Mouse (Mus musculus) hindbrain, embryonic 14.5 days (tissue): ENCODE measurements around the gene Arhgap44. TPM values are rescaled to one million over a fixed set of nuclear protein-coding genes. Genes with fewer than 3 reads are reported as not detected.

Experiments used
- ATAC-seq: fragments of 200-750 bp; cut with Nextera tagmentation; 2 replicates; pipeline ENCODE4 v1.8.0; 2017; ENCODE audit warnings: moderate number of reproducible peaks, mild to moderate bottlenecking, moderate TSS enrichment, moderate library complexity; ENCODE audit not compliant: low FRiP score
- DNase-seq: peaks from one replicate; pipeline ENCODE4 v3.0.0-alpha.2; 2015; ENCODE audit warnings: low spot score
- H3K27ac ChIP-seq: fragments of 300-500 bp; sonication (generic); 2 replicates; pipeline ENCODE4 v1.5.1; 2014; ENCODE audit warnings: mild to moderate bottlenecking, moderate library complexity
- H3K27me3 ChIP-seq: fragments of 300-500 bp; sonication (generic); 2 replicates; pipeline ENCODE4 v1.6.1; 2014; ENCODE audit warnings: mild to moderate bottlenecking, low read length, mixed read lengths; ENCODE audit not compliant: control insufficient read depth, insufficient read depth
- H3K36me3 ChIP-seq: fragments of 300-500 bp; sonication (generic); replicated peaks from 2 replicates; pipeline ENCODE4 v1.6.1; 2014; ENCODE audit not compliant: control insufficient read depth, insufficient read depth
- H3K4me1 ChIP-seq: fragments of 300-500 bp; sonication (generic); replicated peaks from 2 replicates; pipeline ENCODE4 v1.6.1; 2014; ENCODE audit warnings: antibody characterized with exemption, low read length, mixed read lengths; ENCODE audit not compliant: control insufficient read depth, insufficient read depth
- H3K4me2 ChIP-seq: fragments of 300-500 bp; sonication (generic); replicated peaks from 2 replicates; pipeline ENCODE4 v1.6.1; 2014; ENCODE audit warnings: mild to moderate bottlenecking, moderate library complexity
- H3K4me3 ChIP-seq: fragments of 300-500 bp; sonication (generic); replicated peaks from 2 replicates; pipeline ENCODE4 v1.5.1; 2014; ENCODE audit warnings: mild to moderate bottlenecking, low read length
- H3K9ac ChIP-seq: fragments of 300-500 bp; sonication (generic); 2 replicates; pipeline ENCODE4 v1.6.1; 2014
- H3K9me3 ChIP-seq: fragments of 300-500 bp; sonication (generic); 2 replicates; pipeline ENCODE4 v1.6.1; 2016; ENCODE audit warnings: low read length; ENCODE audit not compliant: control insufficient read depth
- WGBS: fragments of 180-500 bp; shearing (Covaris S2); extraction: QIAGEN DNeasy Blood & Tissue Kit; methylation state at CpG from one replicate; pipeline ENCODE4 v1.1.7; 2014; 5-methylcytosine and 5-hydroxymethylcytosine counted together
- polyA plus RNA-seq: library from polyadenylated mRNA; unstranded; fragments of >200 nt; fragmentation: Nextera tagmentation; extraction: Ambion mirVana; gene quantifications from 2 replicates; pipeline ENCODE4 v1.2.1, GENCODE M21; 2014

Arhgap44 gene
- polyA plus RNA-seq, 1 experiment from 2014 or later: 17.7 TPM

- H3K4me1 ChIP-seq: no peaks in the 10 kb centered on the region
- no peak overlapping the region for H3K27ac ChIP-seq
- ATAC-seq: no peak
- no peak overlapping the region for H3K4me2 ChIP-seq
- H3K9me3 ChIP-seq: no peaks in the 10 kb centered on the region
- no peaks in the 10 kb centered on the region for H3K36me3 ChIP-seq
- H3K4me3 ChIP-seq: no peak overlapping the region
- 90% methylated on average over 7 of the region's 7 CpGs for WGBS
- H3K9ac ChIP-seq: no peak overlapping the region
- H3K27me3 ChIP-seq: no peaks in the 10 kb centered on the region
- DNase-seq: no peak
Measured at GRCm38 (mm10) chr11:65148441-65148840, 14.3 kb downstream of the Arhgap44 start.

- Histone ChIP-seq H3K4me3 (no peak overlapping the region), H3K9me3 (no peaks in the 10 kb centered on the region), H3K4me2 (no peak overlapping the region), H3K9ac (no peak overlapping the region), H3K27ac (no peak overlapping the region), H3K27me3 (no peaks in the 10 kb centered on the region), H3K4me1 (no peaks in the 10 kb centered on the region), H3K36me3 (no peaks in the 10 kb centered on the region)
- no peak for ATAC-seq
- WGBS: 79% methylated on average over 4 of the region's 4 CpGs
- DNase-seq: no peak
Measured at GRCm38 (mm10) chr11:65142838-65143417, 19.8 kb downstream of the Arhgap44 start.

DNA sequence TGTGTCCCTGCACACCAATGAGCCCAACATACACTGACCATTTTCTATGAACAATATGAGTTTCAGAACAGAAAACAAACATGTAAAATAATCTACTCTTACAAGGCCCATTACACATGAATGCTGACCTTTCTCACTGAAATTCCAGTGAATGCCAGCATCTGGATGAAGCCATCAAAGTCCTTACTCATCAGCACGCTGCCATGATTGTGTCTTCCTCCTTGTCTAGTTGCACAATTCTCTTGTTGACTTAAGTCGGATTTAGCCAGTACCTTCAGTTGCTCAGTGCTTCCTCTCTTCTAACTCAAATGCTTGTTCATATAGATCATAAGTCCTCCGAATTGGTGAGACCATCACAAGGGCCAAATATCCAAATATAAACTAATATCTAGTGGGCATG, 23.7 kb downstream of the Arhgap44 start:
- H3K27ac ChIP-seq: no peak overlapping the region
- ATAC-seq (no peak), DNase-seq (no peak)
- no peak overlapping the region for H3K9ac ChIP-seq
- no peak overlapping the region for H3K4me2 ChIP-seq
- H3K9me3 ChIP-seq: no peaks in the 10 kb centered on the region
- H3K27me3 ChIP-seq: no peaks in the 10 kb centered on the region
- H3K36me3 ChIP-seq: no peaks in the 10 kb centered on the region
- no peak overlapping the region for H3K4me3 ChIP-seq
- WGBS: 91% methylated on average over 3 of the region's 3 CpGs
- no peaks in the 10 kb centered on the region for H3K4me1 ChIP-seq

DNA sequence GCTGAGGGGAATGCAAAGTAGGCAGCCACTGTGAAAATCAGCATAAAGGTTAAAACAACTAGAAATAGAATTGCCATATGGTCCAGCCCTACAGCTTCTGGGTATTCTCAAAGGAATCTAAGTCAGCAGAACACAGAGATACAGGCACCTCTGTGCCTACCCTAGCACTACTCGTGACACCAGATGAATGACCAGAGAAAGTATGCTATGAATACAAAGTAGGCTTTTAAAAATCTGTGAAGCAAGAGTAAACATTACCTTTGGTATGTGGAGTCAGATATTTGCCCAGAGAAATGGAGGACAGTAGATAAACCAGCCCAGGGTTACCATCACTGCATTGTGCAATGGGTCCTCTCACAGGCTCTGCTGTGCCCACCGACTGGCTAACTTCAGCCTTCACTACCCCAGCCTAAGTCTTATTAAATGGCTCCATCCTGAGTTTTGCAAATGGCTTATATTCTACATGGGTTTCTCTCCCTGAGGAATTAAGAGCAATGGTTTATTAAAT, 25.6 kb downstream of the Arhgap44 start:
- H3K36me3 ChIP-seq: no peaks in the 10 kb centered on the region
- 58% methylated on average over 2 of the region's 2 CpGs for WGBS
- H3K27ac ChIP-seq: no peak overlapping the region
- no peak for DNase-seq
- H3K9ac ChIP-seq: no peak overlapping the region
- H3K4me3 ChIP-seq: no peak overlapping the region
- no peaks in the 10 kb centered on the region for H3K4me1 ChIP-seq
- no peak overlapping the region for H3K4me2 ChIP-seq
- ATAC-seq: no peak
- no peaks in the 10 kb centered on the region for H3K9me3 ChIP-seq
- no peaks in the 10 kb centered on the region for H3K27me3 ChIP-seq

DNA sequence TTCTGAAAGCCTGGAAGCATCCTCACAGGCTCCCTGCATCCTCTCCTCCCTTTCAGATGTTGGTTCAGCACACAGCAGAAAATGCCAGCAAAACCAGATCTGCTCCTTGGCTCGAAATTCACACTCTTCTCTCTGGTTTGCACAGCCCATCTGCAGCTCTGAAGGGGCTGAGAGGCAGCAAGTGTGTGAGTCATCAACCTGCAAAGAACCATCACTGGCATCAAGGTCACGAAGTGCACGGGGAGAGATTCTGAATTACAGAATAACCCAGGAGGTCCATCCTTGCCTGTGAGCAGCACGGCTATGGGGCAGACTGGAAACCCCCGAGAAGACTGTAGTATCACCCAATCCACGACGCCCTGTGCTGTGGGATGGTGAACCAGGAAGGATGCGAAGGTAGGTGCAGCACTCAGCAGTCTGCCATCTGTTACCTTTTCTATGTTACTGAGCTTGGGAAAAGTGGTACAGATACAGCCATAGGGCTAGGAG, 27.5 kb downstream of the Arhgap44 start:
- Histone ChIP-seq H3K4me2 (no peak overlapping the region), H3K4me3 (no peak overlapping the region), H3K4me1 (no peaks in the 10 kb centered on the region), H3K27me3 (no peaks in the 10 kb centered on the region), H3K36me3 (no peaks in the 10 kb centered on the region), H3K9me3 (no peaks in the 10 kb centered on the region), H3K27ac (no peak overlapping the region), H3K9ac (no peak overlapping the region)
- DNase-seq (no peak), ATAC-seq (no peak)
- 89% methylated on average over 8 of the region's 8 CpGs for WGBS

- Histone ChIP-seq H3K9ac (no peak overlapping the region), H3K9me3 (no peaks in the 10 kb centered on the region), H3K27me3 (no peaks in the 10 kb centered on the region), H3K36me3 (no peaks in the 10 kb centered on the region), H3K4me2 (no peak overlapping the region), H3K4me3 (no peak overlapping the region), H3K4me1 (no peaks in the 10 kb centered on the region), H3K27ac (no peak overlapping the region)
- DNase-seq (no peak), ATAC-seq (no peak)
- 91% methylated on average over 4 of the region's 4 CpGs for WGBS
Measured at GRCm38 (mm10) chr11:65133661-65134060, 29.1 kb downstream of the Arhgap44 start.

DNA sequence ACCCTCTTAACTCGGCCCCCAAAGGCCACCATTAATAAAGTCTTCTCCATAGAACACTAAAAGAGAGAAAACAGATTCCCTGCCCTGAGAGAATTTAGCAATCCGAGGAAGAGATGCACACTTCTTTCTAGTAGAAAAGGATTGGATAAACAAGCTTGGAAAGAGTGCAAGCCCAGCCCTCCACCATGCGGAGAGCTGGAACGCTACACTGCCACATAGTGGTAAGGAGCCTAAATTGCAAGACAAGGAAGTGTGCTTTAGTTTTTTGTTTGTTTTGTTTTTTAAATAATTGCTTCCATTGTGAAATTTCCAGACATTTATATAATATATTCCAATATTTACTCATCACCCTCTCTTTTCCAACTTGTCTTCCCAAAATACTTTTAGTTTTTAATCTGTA, 33.7 kb downstream of the Arhgap44 start:
- Histone ChIP-seq H3K27ac (no peak overlapping the region), H3K36me3 (no peaks in the 10 kb centered on the region), H3K4me1 (peaks cover 18% of the 10 kb centered on the region), H3K4me3 (no peak overlapping the region), H3K9ac (no peak overlapping the region), H3K4me2 (no peak overlapping the region), H3K27me3 (no peaks in the 10 kb centered on the region), H3K9me3 (no peaks in the 10 kb centered on the region)
- ATAC-seq (no peak), DNase-seq (no peak)
- 89% methylated on average over 4 of the region's 4 CpGs for WGBS

DNA sequence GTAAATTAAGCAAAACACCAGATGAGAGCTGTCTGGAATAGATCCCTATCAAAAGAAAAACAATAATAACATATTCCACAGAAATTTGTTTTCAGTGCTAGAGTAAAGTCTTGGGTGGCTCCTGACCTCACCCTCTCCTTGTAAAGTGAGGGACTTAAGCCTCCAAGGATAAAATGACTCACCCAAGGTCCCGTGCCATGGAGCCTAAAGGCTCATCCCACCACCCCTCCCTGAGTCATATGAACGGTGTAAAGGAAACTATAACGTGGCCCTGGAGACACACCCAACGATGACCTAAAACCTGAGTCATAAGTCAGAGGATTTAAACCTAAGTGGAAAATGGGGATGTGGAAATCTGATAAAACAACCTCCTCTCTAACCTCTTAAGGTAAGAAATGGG, 34.1 kb downstream of the Arhgap44 start:
- H3K36me3 ChIP-seq: no peaks in the 10 kb centered on the region
- no peak for DNase-seq

DNA sequence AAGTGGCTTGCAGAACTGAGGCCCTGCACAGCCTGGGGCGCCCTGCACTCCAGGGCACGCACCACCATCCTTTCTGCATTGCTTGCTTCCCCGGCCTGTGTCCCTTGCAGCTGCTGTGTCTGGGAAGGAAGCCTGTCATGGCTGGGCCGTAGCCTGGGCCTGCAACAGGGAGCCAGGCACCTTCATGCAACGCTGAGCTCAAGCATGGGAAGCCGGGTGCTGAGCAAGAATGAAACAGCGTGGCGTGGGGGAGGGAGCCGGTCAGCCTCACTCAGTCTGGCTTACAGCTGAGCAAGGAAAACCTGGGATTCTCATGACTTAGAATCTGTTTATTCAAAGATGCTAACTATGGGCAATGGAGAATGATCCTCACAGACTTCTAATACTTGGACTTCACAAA, 36.2 kb downstream of the Arhgap44 start:
- 61% methylated on average over 9 of the region's 9 CpGs for WGBS
- H3K4me2 ChIP-seq: no peak overlapping the region
- no peaks in the 10 kb centered on the region for H3K36me3 ChIP-seq
- no peak overlapping the region; the same call in 1 of the 2 replicates for H3K9ac ChIP-seq
- no peaks in the 10 kb centered on the region for H3K27me3 ChIP-seq
- 0 out of 2 replicates have a peak overlapping the region, but pooled peaks have one; percentile 32 for H3K27ac ChIP-seq
- no peaks in the 10 kb centered on the region for H3K9me3 ChIP-seq
- DNase-seq (no peak), ATAC-seq (no peak)
- H3K4me1 ChIP-seq: peaks cover 18% of the 10 kb centered on the region
- no peak overlapping the region for H3K4me3 ChIP-seq

More for the DNA sequence above, 34.1 kb downstream of the Arhgap44 start:
- 86% methylated on average over 4 of the region's 4 CpGs for WGBS
- Histone ChIP-seq H3K27me3 (no peaks in the 10 kb centered on the region), H3K4me1 (peaks cover 18% of the 10 kb centered on the region), H3K4me3 (no peak overlapping the region), H3K9ac (no peak overlapping the region), H3K27ac (no peak overlapping the region), H3K9me3 (no peaks in the 10 kb centered on the region), H3K4me2 (no peak overlapping the region)
- ATAC-seq: no peak
